Mouse (Mus musculus) megakaryocyte, adult 5-6 weeks (primary cell): ENCODE results near the gene Nme1. TPM values are rescaled to one million over a fixed set of nuclear protein-coding genes. Genes with fewer than 3 reads are reported as not detected.

Experiments used
- total RNA-seq, 2 experiments: library from RNA; stranded (forward) in 1 of 2; stranded (reverse) in 1 of 2; fragments of 153-499, 151-499 nt in 1 of 2; fragments of 221-1000, 200-1000 nt in 1 of 2; gene quantifications; 2 replicates each; pipeline versions ENCODE4 v1.2.3 to v1.2.4; 2015 to 2017

The Nme1 gene
- total RNA-seq, 2 experiments from 2014 or later: 71.1 to 71.2 TPM

Other genes starting within 250 kb of the Nme1 start
- gene Utp18, start 82.8 kb downstream of the Nme1 start, total RNA-seq (2015): 18.0 and 18.4 TPM in 2 replicates
- gene Utp18, start 82.8 kb downstream of the Nme1 start, total RNA-seq (2017): 21.2 and 31.0 TPM in 2 replicates
- 37.2 and 48.3 TPM in 2 replicates for gene Mbtd1, start 82.7 kb downstream of the Nme1 start, total RNA-seq (2015)
- gene Mbtd1, start 82.7 kb downstream of the Nme1 start, total RNA-seq (2017): 25.4 and 37.9 TPM in 2 replicates
- 290 and 330 TPM in 2 replicates for gene Nme2, start 12.3 kb downstream of the Nme1 start, total RNA-seq (2015)
- 148 and 149 TPM in 2 replicates for gene Nme2, start 12.3 kb downstream of the Nme1 start, total RNA-seq (2017)
- gene Gm20390, start 228 bp downstream of the Nme1 start, total RNA-seq (2015): 16.0 and 55.5 TPM in 2 replicates
- not detected in 2 replicates for gene Gm20390, start 228 bp downstream of the Nme1 start, total RNA-seq (2017)
- gene Spag9, start 27.6 kb upstream of the Nme1 start, total RNA-seq (2015): 36.9 and 44.9 TPM in 2 replicates
- 65.2 and 73.2 TPM in 2 replicates for gene Spag9, start 27.6 kb upstream of the Nme1 start, total RNA-seq (2017)
- 15.5 and 17.8 TPM in 2 replicates for gene Tob1, start 242.9 kb upstream of the Nme1 start, total RNA-seq (2015)
- 13.5 and 19.3 TPM in 2 replicates for gene Tob1, start 242.9 kb upstream of the Nme1 start, total RNA-seq (2017)